Mouse (Mus musculus) lung, adult 10 weeks (tissue): Measurements from ENCODE around the gene Olfr894. TPM values are rescaled to one million over a fixed set of nuclear protein-coding genes. Genes with fewer than 3 reads are reported as not detected.

Experiments used
- polyA plus RNA-seq: library from polyadenylated mRNA; stranded (reverse); fragments of 350-450 nt; fragmentation: Illumina TruSeq; extraction: RNeasy Lipid Tissue Mini Kit (QIAGEN cat#74804); gene quantifications from one replicate; pipeline ENCODE4 v1.2.3, GENCODE M21; 2014; ENCODE audit warnings: low read depth, low replicate concordance; ENCODE audit not compliant: insufficient read depth

The Olfr894 gene
- not detected for polyA plus RNA-seq

GRCm38 (mm10) chr9:38217755-38218154 is at the start of gene Olfr894:
TSS of gene Olfr894 (plus strand) at chr9:38218055.

DNA sequence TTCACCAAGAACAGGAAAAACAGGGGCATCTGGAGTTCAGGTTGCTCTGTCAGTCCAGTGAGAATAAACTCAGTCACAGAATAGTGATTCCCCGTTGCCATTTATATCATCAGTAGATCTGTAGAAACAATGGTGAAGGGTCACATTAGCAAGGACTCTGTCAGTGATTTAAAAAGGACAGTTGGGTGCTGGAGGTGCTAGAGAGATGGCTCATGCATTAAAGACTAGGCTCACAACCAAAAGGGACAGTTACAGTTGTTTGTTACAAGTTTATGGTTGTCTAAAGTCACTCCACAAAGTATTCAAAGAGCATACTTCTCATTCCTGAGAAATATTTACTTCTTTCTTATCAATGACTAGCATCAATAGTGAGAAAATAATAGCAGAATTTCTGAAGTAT is 37.1 kb upstream of the Olfr894 start, which contains the start of gene Olfr891:
Gene Olfr891, minus strand, starts transcription at position 101 of the 400 bp plus-strand sequence.

GRCm38 (mm10) chr9:38208065-38208464 is 9.8 kb upstream of the Olfr894 start, which contains the start of gene Olfr893:
TSS of gene Olfr893 (plus strand) at chr9:38208365.

DNA sequence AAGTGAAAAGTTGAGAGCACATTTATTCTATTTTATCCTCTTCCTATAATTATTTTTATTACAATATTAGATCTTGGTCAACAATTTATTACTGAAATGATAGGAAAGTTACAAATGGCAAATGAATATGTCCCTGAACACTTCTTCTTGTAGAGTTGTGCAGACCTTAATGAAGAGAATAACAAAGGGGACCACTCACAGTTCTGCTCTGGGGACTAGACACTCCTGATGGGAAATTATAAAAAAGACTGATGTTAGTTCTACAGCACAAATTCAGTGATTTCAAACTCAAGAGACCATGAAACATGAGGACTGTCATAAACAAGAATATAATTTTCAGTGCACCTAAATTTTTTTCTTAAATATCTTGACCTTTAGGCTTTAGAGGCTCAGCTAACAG is 34.6 kb downstream of the Olfr894 start, which contains the start of gene Olfr143:
Gene Olfr143, plus strand, starts transcription at position 301 of the 400 bp plus-strand sequence.

DNA sequence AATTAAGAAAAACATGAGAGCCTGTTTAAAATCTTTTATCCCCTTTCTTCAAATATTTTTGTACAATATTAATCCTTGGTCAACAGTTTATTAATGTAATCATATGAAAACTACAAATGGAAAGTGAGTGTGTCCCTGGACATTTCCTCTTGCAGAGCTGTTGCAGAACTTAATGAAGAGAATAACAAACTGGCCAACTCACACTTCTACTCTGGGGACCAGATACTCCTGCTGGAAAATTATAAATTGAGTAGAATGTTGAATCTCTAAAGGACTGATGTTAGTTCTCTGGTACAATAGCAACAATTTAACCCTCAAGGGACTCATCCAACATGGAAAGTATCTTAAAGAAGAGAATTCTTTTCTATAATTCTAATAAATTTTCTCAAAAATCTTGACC is 49.7 kb downstream of the Olfr894 start, which contains the start of gene Olfr895:
Gene Olfr895, plus strand, starts transcription at position 301 of the 400 bp plus-strand sequence.

Other genes starting within 250 kb of the Olfr894 start
- not detected for gene Olfr881, start 226.2 kb upstream of the Olfr894 start, polyA plus RNA-seq
- gene Olfr883, start 192.2 kb upstream of the Olfr894 start, polyA plus RNA-seq = not detected
- not detected for gene Olfr884, start 171.5 kb upstream of the Olfr894 start, polyA plus RNA-seq
- not detected for gene Olfr885, start 156.7 kb upstream of the Olfr894 start, polyA plus RNA-seq
- not detected for gene Olfr887, start 134.0 kb upstream of the Olfr894 start, polyA plus RNA-seq
- gene Olfr888, start 109.9 kb upstream of the Olfr894 start, polyA plus RNA-seq = not detected
- 0.03 TPM for gene Olfr889, start 102.9 kb upstream of the Olfr894 start, polyA plus RNA-seq
- gene Olfr890, start 75.5 kb upstream of the Olfr894 start, polyA plus RNA-seq = not detected
- not detected for gene Olfr891, start 37.2 kb upstream of the Olfr894 start, polyA plus RNA-seq
- gene Olfr893, start 9.7 kb upstream of the Olfr894 start, polyA plus RNA-seq = not detected
- not detected for gene Olfr143, start 34.7 kb downstream of the Olfr894 start, polyA plus RNA-seq
- gene Olfr895, start 49.8 kb downstream of the Olfr894 start, polyA plus RNA-seq = not detected
- not detected for gene Olfr896-ps1, start 73.1 kb downstream of the Olfr894 start, polyA plus RNA-seq
- not detected for gene Olfr25, start 111.0 kb downstream of the Olfr894 start, polyA plus RNA-seq
- not detected for gene Olfr898, start 130.4 kb downstream of the Olfr894 start, polyA plus RNA-seq
- gene Olfr250, start 148.8 kb downstream of the Olfr894 start, polyA plus RNA-seq = not detected
- gene Olfr251, start 159.0 kb downstream of the Olfr894 start, polyA plus RNA-seq = not detected
- gene Olfr147, start 183.6 kb downstream of the Olfr894 start, polyA plus RNA-seq = not detected
- gene Olfr901, start 211.4 kb downstream of the Olfr894 start, polyA plus RNA-seq = not detected
- not detected for gene Olfr902, start 229.6 kb downstream of the Olfr894 start, polyA plus RNA-seq
- not detected for gene Olfr904, start 245.1 kb downstream of the Olfr894 start, polyA plus RNA-seq